Mouse (Mus musculus): Measurements from ENCODE around the gene Zc3h12c.

Zc3h12c gene

GRCm38 (mm10) chr9:52165706-52166090, 2.7 kb downstream of the Zc3h12c start:
- no peak for DNase-seq

- no peak for DNase-seq
These were observed 3.2 kb downstream of the Zc3h12c start for GRCm38 (mm10) chr9:52165076-52165705.

- DNase-seq: no peak
These were observed 7.9 kb downstream of the Zc3h12c start for GRCm38 (mm10) chr9:52160512-52160911.

- no peak for DNase-seq
These were observed 9.8 kb downstream of the Zc3h12c start for GRCm38 (mm10) chr9:52158561-52158960.

- DNase-seq: no peak
These were observed 13.0 kb downstream of the Zc3h12c start for GRCm38 (mm10) chr9:52155417-52155816.

- no peak for DNase-seq
These were observed 14.1 kb downstream of the Zc3h12c start for GRCm38 (mm10) chr9:52154253-52154652.

- DNase-seq: no peak
These were observed 16.1 kb downstream of the Zc3h12c start for GRCm38 (mm10) chr9:52152076-52152826.

- DNase-seq: no peak
These were observed 18.6 kb downstream of the Zc3h12c start for GRCm38 (mm10) chr9:52149768-52150167.

GRCm38 (mm10) chr9:52149286-52149685, 19.1 kb downstream of the Zc3h12c start:
- no peak for DNase-seq

- no peak for DNase-seq
These were observed 19.5 kb downstream of the Zc3h12c start for GRCm38 (mm10) chr9:52148831-52149230.

- DNase-seq: no peak
These were observed 20.1 kb downstream of the Zc3h12c start for GRCm38 (mm10) chr9:52148311-52148710.

GRCm38 (mm10) chr9:52146241-52146640, 22.1 kb downstream of the Zc3h12c start:
- no peak for DNase-seq

GRCm38 (mm10) chr9:52132771-52133170, 35.6 kb downstream of the Zc3h12c start:
- DNase-seq: no peak

GRCm38 (mm10) chr9:52130348-52130747, 38.0 kb downstream of the Zc3h12c start:
- DNase-seq: peak; percentile 61 to 65

GRCm38 (mm10) chr9:52125225-52125624, 43.1 kb downstream of the Zc3h12c start:
- no peak for DNase-seq

GRCm38 (mm10) chr9:52119212-52119611, 49.2 kb downstream of the Zc3h12c start:
- DNase-seq: no peak

GRCm38 (mm10) chr9:52113091-52113490, 55.3 kb downstream of the Zc3h12c start:
- DNase-seq: no peak

- DNase-seq: no peak
These were observed 57.6 kb downstream of the Zc3h12c start for GRCm38 (mm10) chr9:52110738-52111137.

GRCm38 (mm10) chr9:52107161-52107560, 61.2 kb downstream of the Zc3h12c start:
- no peak for DNase-seq

GRCm38 (mm10) chr9:52105423-52105822, 62.9 kb downstream of the Zc3h12c start:
- no peak for DNase-seq

GRCm38 (mm10) chr9:52104225-52104615, 64.2 kb downstream of the Zc3h12c start:
- DNase-seq: peak in 1 of 2 experiments; percentile 32

GRCm38 (mm10) chr9:52103448-52104224, 64.7 kb downstream of the Zc3h12c start:
- DNase-seq: no peak

GRCm38 (mm10) chr9:52102060-52102844, 66.1 kb downstream of the Zc3h12c start:
- DNase-seq: peak; percentile 84 to 88

Data from cerebellum, postnatal 14 days (tissue).